Mouse (Mus musculus): ENCODE results near the gene Appbp2.

- TF ChIP-seq CTCF (conservative IDR thresholded peaks at IDR 0.05; ENCODE audit: low read length) = no peak
- TF ChIP-seq NANOG (IDR thresholded peaks at IDR 0.05; ENCODE audit: borderline replicate concordance, low read length) = no peak
Observed at GRCm38 (mm10) chr11:85214679-85215078, 20.3 kb downstream of the Appbp2 start.

Data from E14TG2a.4 (cell line).